Mouse (Mus musculus) megakaryocyte, embryonic 14.5 days (primary cell): ENCODE measurements around the gene Gna12.

ENCODE experiments used
- FLI1 ChIP-seq: IDR thresholded peaks from 2 replicates; pipeline ENCODE4 v1.6.1; 2012; ENCODE audit warnings: low read length, inconsistent platforms, mixed read lengths
- GATA1 ChIP-seq: IDR thresholded peaks from 3 replicates; pipeline ENCODE4 v1.6.1; 2012; ENCODE audit warnings: mixed read lengths, low read length, inconsistent platforms, borderline replicate concordance

DNA sequence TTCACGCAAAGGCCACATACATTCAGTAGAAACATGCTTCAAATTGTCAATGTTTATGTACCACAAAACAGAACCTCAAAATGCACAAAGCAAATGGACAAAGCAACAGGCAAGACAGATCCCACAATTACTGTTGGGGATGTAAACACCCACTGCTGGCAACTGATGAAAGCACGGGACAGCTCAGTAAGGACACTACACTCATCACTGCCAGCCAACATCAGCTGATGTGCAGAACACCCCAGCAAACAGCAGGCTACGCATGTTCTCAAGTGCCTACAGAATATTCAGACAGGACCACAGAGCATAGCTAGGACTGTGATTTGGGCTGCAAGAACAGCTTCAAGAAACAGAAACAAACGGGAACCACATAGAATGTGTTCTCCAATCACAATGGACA lies 8.3 kb downstream of the Gna12 start:
- TF ChIP-seq GATA1 (no peak), FLI1 (no peak)
